Mouse (Mus musculus) c-Kit-positive CD71-positive TER-119-negative erythroid progenitor cells, embryonic 14.5 days (primary cell): ENCODE results near the gene Qrfpr.

ENCODE experiments used
- DNase-seq: peaks from one replicate; pipeline ENCODE4 v3.0.0-alpha.2; 2013; ENCODE audit warnings: low read depth

The Qrfpr gene

GRCm38 (mm10) chr3:36221743-36222682 is at the start of gene Qrfpr:
Qrfpr (minus strand) TSS chr3:36222313.
- DNase-seq, result no peak

- no peak for DNase-seq
Measured at GRCm38 (mm10) chr3:36263873-36264272, 41.8 kb upstream of the Qrfpr start.

GRCm38 (mm10) chr3:36263265-36263664 is 41.2 kb upstream of the Qrfpr start:
- DNase-seq, result no peak

- DNase-seq, result no peak
Measured at GRCm38 (mm10) chr3:36250585-36250984, 28.5 kb upstream of the Qrfpr start.

GRCm38 (mm10) chr3:36248446-36248845 is 26.3 kb upstream of the Qrfpr start:
- DNase-seq, result no peak

GRCm38 (mm10) chr3:36229941-36230340 is 7.8 kb upstream of the Qrfpr start:
- no peak for DNase-seq

- no peak for DNase-seq
Measured at GRCm38 (mm10) chr3:36227246-36227645, 5.1 kb upstream of the Qrfpr start.

GRCm38 (mm10) chr3:36223361-36223760 is 1.2 kb upstream of the Qrfpr start:
- no peak for DNase-seq

- no peak for DNase-seq
Measured at GRCm38 (mm10) chr3:36212758-36213157, 9.4 kb downstream of the Qrfpr start.

- no peak for DNase-seq
Measured at GRCm38 (mm10) chr3:36210939-36211338, 11.2 kb downstream of the Qrfpr start.

- DNase-seq, result peak; percentile 4
Measured at GRCm38 (mm10) chr3:36209776-36210555, 12.1 kb downstream of the Qrfpr start.

- DNase-seq, result no peak
Measured at GRCm38 (mm10) chr3:36207520-36208264, 14.4 kb downstream of the Qrfpr start.

- DNase-seq, result no peak
Measured at GRCm38 (mm10) chr3:36202932-36203331, 19.2 kb downstream of the Qrfpr start.

GRCm38 (mm10) chr3:36201098-36201497 is 21.0 kb downstream of the Qrfpr start:
- no peak for DNase-seq

GRCm38 (mm10) chr3:36189243-36189642 is 32.9 kb downstream of the Qrfpr start:
- DNase-seq, result no peak

- no peak for DNase-seq
Measured at GRCm38 (mm10) chr3:36186510-36186909, 35.6 kb downstream of the Qrfpr start.

GRCm38 (mm10) chr3:36181519-36181918 is 40.6 kb downstream of the Qrfpr start:
- DNase-seq, result peak; percentile 24

- DNase-seq, result no peak
Measured at GRCm38 (mm10) chr3:36173761-36174160, 48.4 kb downstream of the Qrfpr start.

GRCm38 (mm10) chr3:36171348-36171747 is 50.8 kb downstream of the Qrfpr start:
- no peak for DNase-seq

- DNase-seq, result no peak
Measured at GRCm38 (mm10) chr3:36170670-36171210, 51.4 kb downstream of the Qrfpr start.

GRCm38 (mm10) chr3:36155268-36155667 is 66.8 kb downstream of the Qrfpr start:
- no peak for DNase-seq
